Mouse (Mus musculus): ENCODE data around the gene Prss45.

- TF ChIP-seq CTCF (IDR thresholded peaks at IDR 0.05; ENCODE audit: low read depth) (no peak), EP300 (optimal IDR thresholded peaks at IDR 0.05) (no peak)
Measured at GRCm38 (mm10) chr9:110849162-110849561, 14.8 kb downstream of the Prss45 start.

Measured in stomach, postnatal 0 days (tissue).